Mouse (Mus musculus): Measurements from ENCODE around the gene Flot1.

Flot1 gene

GRCm38 (mm10) chr17:35822964-35823937 is at the start of gene Flot1:
Gene Flot1, plus strand, starts transcription at chr17:35823230.
- in situ Hi-C loops (cut with MseI, MboI) = no loop called here

DNA sequence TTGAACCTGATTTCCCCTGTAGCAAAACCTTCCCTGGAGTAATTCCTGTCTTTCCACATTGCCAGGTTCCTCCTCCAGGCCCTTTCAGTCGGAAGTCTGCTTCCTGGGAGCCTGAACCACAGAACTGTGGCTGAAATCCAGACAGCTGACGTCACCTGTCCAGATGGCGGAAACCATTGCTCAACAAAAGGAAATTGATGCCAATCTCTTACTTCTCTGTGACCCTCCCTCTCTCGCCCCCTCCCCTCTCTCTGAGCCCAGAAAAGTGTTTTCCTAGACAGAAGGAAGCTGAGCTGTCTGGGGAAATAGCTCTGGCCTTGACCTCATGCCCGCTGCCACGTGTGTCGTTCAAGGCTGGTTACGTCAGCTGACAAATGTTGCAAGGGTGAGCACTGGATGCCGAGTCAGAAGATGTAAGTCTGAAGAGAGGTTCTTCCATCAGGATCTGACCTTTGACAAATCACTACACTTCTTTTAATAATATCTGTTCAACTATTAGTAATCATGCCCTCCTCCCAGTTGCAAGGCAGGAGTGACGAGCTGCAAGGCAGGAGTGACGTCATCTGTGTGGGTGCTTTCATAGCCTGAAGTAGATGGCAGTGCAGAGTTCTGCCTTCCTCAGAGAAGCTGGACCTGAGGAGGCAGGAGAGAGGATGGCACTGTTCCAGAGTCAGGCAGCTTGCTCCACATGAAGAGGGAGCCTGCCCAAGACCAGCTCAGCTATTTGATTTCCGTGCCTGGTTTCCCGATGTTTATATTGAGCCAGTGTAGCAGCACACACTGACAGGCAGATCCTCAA is 46.0 kb upstream of the Flot1 start:
- in situ Hi-C loops (cut with MseI, MboI) = no loop called here

- in situ Hi-C loops (cut with MseI, MboI) = no loop called here
Observed at GRCm38 (mm10) chr17:35778965-35779364, 44.1 kb upstream of the Flot1 start.

DNA sequence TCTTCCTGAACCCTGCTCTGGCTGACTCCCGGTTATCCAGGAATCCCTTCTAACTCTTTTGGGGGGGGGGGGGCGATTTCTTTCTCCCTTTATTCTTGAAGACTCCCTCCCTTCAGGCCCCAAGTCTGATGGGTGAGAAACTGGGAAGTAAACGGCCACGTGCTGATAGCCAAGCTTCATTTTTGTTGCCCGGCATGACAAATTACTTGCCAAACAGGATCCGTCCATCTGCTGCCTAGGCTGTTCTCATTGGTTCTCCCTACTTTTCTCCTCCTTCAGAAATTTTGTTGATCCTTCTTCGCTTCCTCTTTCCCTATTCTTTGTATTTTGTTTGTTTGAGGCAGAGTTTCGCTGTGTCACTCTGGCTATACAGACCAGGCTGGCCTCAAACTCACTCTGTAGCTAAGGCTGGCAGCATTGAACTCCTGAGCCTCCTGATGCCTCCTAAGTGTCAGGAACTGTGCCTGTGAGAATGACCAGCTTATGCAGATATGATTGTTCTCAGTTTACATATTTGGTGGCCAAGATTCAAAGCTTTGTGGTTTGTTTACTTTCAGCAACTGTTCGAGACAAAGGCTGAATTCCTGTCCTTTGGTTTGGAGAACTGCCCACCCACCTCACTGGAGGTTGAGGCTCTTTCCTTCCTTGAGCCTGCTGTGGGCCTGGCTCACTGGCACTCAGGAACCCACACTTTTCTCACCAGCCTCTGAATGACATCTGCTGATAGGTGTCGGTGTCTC is 43.4 kb upstream of the Flot1 start:
- in situ Hi-C loops (cut with MseI, MboI) = no loop called here

DNA sequence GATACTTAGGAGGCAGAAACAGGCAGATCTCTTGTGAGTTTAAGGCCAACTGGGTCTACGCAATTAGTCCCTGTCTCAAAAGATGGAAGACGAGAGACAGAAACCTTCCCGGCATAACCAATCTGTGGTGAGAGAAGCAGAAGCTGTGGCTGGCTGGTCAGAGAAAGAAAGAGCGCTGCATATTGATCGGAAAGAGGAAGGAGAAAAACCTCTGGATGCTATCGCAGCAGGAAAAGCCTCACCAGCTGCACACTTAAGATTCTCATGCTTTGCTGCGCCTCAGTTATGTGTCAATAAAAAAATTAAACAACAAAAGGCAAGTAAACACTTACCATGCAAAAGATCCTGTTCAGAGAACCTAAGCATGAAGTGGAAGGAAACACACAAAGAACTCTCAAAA is 42.7 kb upstream of the Flot1 start:
- in situ Hi-C loops (cut with MseI, MboI) = no loop called here

DNA sequence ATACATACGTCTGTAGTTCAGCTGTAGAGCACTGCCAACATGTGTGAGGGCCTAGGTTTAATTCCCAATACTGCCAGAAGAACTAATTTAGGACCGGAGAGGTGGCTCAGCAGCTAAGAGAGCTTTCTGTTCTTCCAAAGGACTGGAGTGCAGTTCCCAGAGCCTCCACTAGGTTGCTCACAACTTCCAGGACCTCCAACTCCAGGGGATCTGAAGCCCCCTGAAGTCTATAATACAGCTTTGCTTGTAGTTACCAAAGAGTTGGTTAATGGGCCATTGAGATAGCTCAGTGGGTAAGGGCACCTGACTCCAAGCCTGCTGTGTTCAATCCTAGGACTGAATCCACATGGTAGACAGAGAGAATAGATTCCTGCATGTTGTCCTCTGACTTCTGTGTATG is 40.6 kb upstream of the Flot1 start:
- in situ Hi-C loops (cut with MseI, MboI) = no loop called here

- in situ Hi-C loops (cut with MseI, MboI) = no loop called here
Observed at GRCm38 (mm10) chr17:35782924-35783323, 40.1 kb upstream of the Flot1 start.

DNA sequence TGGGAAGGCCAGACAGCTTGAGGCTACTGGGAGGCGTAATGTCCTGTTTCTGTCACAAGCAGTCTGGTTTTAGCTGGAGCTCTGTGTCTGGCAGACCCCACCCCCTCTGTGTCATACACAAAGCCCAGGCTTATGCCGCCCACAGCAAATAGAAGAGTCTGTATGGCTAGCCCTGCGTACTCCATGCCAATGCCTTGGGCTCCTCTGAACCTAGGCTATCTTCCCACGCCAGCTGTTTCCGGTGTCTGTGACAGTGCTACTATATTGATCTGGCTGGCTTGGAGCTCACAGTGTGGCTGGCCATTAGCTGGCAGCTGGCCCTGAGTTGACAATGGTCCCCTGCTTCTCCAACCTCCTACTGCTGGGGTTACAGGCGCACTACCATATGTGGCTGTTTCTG is 39.1 kb upstream of the Flot1 start:
- in situ Hi-C loops (cut with MseI, MboI) = no loop called here

- in situ Hi-C loops (cut with MseI, MboI) = no loop called here
Observed at GRCm38 (mm10) chr17:35785140-35785539, 37.9 kb upstream of the Flot1 start.

GRCm38 (mm10) chr17:35787493-35787892 is 35.5 kb upstream of the Flot1 start:
- in situ Hi-C loops (cut with MseI, MboI) = no loop called here

DNA sequence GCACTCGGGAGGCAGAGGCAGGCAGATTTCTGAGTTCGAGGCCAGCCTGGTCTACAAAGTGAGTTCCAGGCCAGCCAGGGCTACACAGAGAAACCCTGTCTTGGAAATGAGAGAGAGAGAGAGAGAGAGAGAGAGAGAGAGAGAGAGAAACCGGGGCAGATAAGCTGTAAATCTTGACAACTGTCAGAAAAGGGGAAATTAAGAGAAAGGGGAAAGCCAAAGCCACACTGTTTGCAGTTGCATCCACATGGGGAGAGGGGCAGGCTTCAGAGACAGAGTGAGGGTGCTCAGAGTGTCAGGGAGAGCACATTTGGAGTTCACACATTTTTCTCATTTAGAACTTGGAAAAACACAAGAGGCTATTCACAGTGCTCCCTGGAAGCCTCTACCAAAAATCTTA is 35.0 kb upstream of the Flot1 start:
- in situ Hi-C loops (cut with MseI, MboI) = no loop called here

DNA sequence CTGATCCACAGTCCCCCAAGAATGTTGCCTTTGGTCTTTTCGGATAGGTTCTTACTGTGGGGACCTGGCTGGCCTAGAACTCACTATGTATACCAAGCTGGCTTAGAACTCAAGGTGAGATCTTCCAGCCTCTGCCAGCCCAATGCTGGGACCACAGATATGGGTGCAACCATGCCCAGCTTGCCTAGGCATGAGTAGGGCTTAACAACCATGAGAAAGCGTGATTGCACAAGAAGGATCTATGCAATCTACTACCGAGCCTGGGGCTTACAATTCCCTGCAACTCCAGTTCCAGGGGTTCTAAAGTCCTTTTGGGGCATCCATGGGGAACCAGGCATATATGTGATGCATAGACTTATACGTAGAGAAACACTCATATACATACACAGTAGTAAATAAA is 32.1 kb upstream of the Flot1 start:
- in situ Hi-C loops (cut with MseI, MboI) = no loop called here

DNA sequence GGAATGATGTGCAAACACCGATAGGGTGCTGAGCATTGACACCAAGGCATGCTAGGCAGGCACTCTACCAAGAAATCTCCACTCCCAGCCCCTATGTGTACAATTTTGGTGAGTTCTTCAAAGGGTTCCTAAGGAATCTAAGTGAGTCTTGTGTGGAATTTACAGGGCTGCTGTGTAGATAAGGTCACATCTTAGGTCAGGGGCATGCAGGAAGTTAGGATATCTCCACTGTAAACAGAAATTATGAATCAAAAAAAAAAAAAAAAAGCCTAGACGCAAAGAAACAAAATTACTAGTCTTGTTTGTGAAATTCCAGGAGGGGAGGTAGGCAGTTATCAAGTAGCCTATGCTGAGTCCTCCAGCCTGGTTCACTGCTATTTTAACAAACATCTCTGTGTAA is 30.2 kb upstream of the Flot1 start:
- in situ Hi-C loops (cut with MseI, MboI) = no loop called here

GRCm38 (mm10) chr17:35795099-35795498 is 27.9 kb upstream of the Flot1 start:
- in situ Hi-C loops (cut with MseI, MboI) = no loop called here

DNA sequence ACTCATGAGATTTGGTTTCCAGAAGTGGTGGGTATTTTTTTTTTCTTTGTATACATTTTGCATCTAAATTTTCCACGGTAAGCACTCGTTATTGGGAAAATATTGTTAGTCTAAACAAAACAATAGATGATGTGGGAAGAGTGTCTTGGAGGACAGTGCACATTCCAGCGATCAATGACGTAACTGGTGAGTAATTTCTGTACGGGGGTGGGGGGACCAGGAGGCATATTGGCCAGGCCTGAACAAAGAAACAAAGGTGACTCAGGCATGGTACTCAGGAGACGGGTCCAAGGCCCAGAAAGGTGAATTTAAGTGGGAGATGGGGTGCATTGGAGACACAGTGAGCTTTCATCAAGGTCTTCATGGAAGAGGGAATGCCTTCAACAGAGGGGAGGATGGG is 27.4 kb upstream of the Flot1 start:
- in situ Hi-C loops (cut with MseI, MboI) = no loop called here

- in situ Hi-C loops (cut with MseI, MboI) = no loop called here
Observed at GRCm38 (mm10) chr17:35796835-35797234, 26.2 kb upstream of the Flot1 start.

DNA sequence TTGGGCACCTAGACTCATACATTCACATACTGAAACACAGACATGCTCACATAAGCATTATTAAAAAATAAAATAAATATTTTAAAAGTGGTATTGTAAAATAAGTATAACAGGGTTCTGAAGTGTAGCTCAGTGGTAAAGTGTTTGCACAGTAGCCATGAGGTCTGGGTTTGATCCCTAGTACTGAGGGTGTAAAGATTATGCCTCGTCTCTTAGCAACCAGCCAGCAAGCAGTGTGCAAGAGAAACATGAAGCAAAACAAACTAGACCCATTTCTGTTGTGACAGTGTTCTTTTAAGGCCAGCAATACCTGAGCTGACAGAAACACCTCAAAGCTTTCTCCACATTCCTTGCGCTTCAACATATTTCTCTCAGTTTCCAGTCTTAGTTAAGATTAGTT is 22.1 kb upstream of the Flot1 start:
- in situ Hi-C loops (cut with MseI, MboI) = no loop called here

DNA sequence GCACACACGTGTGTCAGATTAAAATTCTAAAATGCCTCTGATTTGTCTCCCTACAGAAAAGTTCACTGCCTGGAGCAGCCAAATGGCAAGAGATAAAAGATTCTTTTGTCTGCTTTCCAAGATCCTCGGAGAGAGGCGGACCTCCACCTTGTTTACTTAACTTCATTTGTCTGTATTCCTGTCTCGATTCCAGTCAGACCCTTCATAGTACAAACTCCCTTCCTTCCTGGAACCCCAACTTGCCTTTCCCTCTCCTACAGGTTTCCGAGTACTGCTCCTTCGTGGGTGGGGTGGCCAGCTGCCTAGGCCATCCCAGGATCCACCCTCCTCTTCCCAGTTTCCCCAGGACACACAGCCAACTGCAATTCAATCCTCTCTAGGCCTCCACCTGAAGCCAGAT is 20.0 kb upstream of the Flot1 start:
- in situ Hi-C loops (cut with MseI, MboI) = no loop called here

- in situ Hi-C loops (cut with MseI, MboI) = no loop called here
Observed at GRCm38 (mm10) chr17:35803858-35804399, 19.1 kb upstream of the Flot1 start.

DNA sequence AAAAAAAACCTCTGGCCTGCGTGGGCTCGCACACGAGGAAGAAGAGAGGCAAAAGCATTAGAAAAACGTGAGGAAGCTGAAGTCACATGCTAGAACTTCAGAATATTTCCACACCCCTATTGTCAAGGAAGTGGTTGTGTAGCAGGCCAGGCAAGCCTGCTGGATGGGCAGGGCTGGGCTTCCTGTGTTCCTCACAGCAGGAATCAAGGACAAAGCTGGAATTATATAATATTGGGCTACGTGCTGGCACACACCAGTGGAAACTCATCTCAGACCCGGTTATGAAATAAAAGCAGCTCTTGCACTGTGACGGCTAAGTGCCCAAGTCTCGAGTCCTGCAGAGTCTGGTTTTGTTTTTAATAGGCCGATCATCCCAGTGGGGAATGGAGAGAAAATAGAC is 15.0 kb upstream of the Flot1 start:
- in situ Hi-C loops (cut with MseI, MboI) = no loop called here

DNA sequence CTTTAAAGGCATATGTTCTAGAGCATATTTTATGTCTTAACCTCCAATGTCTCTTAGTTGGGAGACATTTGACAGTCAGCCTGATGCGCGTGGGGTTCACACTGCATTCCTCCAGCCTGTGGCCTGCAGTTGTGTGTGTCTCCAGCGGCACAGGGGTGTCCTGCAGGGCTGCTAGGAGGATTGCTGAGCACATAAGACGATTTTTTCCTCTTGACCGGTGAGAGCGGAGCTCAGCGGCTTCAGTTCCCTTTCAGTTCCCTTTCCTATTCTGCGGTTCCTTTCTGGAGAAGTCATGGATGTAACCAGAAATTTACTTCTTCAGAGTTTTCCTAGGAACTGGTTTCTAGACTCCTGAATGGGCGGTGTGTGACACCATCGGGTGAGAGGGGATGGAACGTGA is 13.6 kb upstream of the Flot1 start:
- in situ Hi-C loops (cut with MseI, MboI) = no loop called here

All from mouse trophoblast stem cell (cell line).